Mouse (Mus musculus) liver, embryonic 11.5 days (tissue): ENCODE measurements around the gene Optc. TPM values are rescaled to one million over a fixed set of nuclear protein-coding genes. Genes with fewer than 3 reads are reported as not detected.

Source experiments
- ATAC-seq: fragments of 200-750 bp; cut with Nextera tagmentation; replicated peaks from 2 replicates; pipeline ENCODE4 v1.8.0; 2017; ENCODE audit warnings: moderate number of reproducible peaks, mild to moderate bottlenecking, moderate TSS enrichment, moderate library complexity; ENCODE audit not compliant: low FRiP score
- DNase-seq: peaks from one replicate; pipeline ENCODE4 v3.0.0-alpha.2; 2017; ENCODE audit warnings: low spot score
- H3K27ac ChIP-seq: fragments of 300-500 bp; sonication (generic); 2 replicates; pipeline ENCODE4 v1.5.1; 2014; ENCODE audit warnings: mild to moderate bottlenecking, low read depth, low read length, control low read depth
- H3K27me3 ChIP-seq: fragments of 300-500 bp; sonication (generic); replicated peaks from 2 replicates; pipeline ENCODE4 v1.6.1; 2014; ENCODE audit warnings: low read length, mixed read lengths; ENCODE audit not compliant: control insufficient read depth, insufficient read depth
- H3K36me3 ChIP-seq: fragments of 300-500 bp; sonication (generic); 2 replicates; pipeline ENCODE4 v1.6.1; 2014; ENCODE audit warnings: mild to moderate bottlenecking, low read length, moderate library complexity, mixed read lengths; ENCODE audit not compliant: control insufficient read depth, insufficient read depth
- H3K4me1 ChIP-seq: fragments of 300-500 bp; sonication (generic); replicated peaks from 2 replicates; pipeline ENCODE4 v1.6.1; 2014; ENCODE audit warnings: low read length, mixed read lengths; ENCODE audit not compliant: control insufficient read depth, insufficient read depth
- H3K4me2 ChIP-seq: fragments of 300-500 bp; sonication (generic); 2 replicates; pipeline ENCODE4 v1.6.1; 2014; ENCODE audit warnings: mild to moderate bottlenecking, control low read depth, moderate library complexity
- H3K4me3 ChIP-seq: fragments of 300-500 bp; sonication (generic); 2 replicates; pipeline ENCODE4 v1.5.1; 2014; ENCODE audit warnings: low read depth, low read length, control low read depth
- H3K9ac ChIP-seq: fragments of 300-500 bp; sonication (generic); 2 replicates; pipeline ENCODE4 v1.6.1; 2014; ENCODE audit warnings: low read depth, low read length, control low read depth
- H3K9me3 ChIP-seq: fragments of 300-500 bp; sonication (generic); 2 replicates; pipeline ENCODE4 v1.6.1; 2016; ENCODE audit warnings: low read length, inconsistent platforms, mixed read lengths; ENCODE audit not compliant: control insufficient read depth
- WGBS: fragments of 180-500 bp; shearing (Covaris S2); extraction: QIAGEN DNeasy Blood & Tissue Kit; methylation state at CpG from one replicate; pipeline ENCODE4 v1.1.7; 2014; 5-methylcytosine and 5-hydroxymethylcytosine counted together
- polyA plus RNA-seq: library from polyadenylated mRNA; unstranded; fragments of >200 nt; fragmentation: Nextera tagmentation; extraction: Ambion mirVana; gene quantifications from 2 replicates; pipeline ENCODE4 v1.2.1, GENCODE M21; 2014

The Optc gene
- polyA plus RNA-seq, 1 experiment from 2014 or later: 0.40 TPM

DNA sequence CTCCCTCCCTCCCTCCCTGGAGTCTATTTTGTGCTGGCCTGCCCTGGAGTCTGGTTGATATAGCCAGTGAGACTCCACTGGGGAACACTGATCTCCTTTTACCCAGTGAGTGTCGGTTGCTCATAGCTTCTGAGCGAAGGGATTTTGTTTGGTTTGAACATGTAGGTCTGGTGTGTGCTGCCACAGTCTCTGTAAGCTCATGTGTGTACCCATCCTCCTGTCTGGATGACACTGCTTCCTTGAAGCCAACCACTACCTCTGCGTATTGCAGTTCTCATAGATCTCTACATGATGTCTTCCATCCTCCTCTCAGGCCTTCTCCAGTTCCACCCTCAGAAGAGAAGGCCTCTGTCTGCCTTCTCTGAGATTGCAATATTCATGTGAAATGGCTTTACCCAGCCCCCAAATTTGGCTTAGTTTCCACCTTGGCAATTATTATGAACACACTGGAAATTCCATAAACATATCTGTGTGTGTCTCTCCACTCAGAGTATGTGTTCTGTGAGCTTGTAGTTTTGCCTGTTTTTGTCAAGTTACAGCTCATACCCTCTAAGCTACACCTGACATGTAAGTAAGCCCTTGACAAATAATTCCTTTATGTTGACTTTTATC, 32.8 kb upstream of the Optc start:
- ATAC-seq (no peak), DNase-seq (no peak)
- H3K4me2 ChIP-seq: no peak overlapping the region
- peaks cover 5% of the 10 kb centered on the region; the same call in 1 of the 2 replicates for H3K4me1 ChIP-seq
- no peak overlapping the region for H3K9ac ChIP-seq
- H3K4me3 ChIP-seq: no peak overlapping the region
- 81% methylated on average over 3 of the region's 3 CpGs for WGBS
- 0 out of 2 replicates have a peak, but pooled peaks cover 2% of the 10 kb centered on the region for H3K9me3 ChIP-seq
- H3K36me3 ChIP-seq: no peaks in the 10 kb centered on the region
- no peaks in the 10 kb centered on the region for H3K27me3 ChIP-seq
- H3K27ac ChIP-seq: no peak overlapping the region

GRCm38 (mm10) chr1:133939708-133940107, 31.9 kb upstream of the Optc start:
- ATAC-seq: no peak
- WGBS: 79% methylated on average over 8 of the region's 8 CpGs
- no peaks in the 10 kb centered on the region for H3K27me3 ChIP-seq
- no peak overlapping the region for H3K4me3 ChIP-seq
- no peaks in the 10 kb centered on the region for H3K36me3 ChIP-seq
- H3K9me3 ChIP-seq: 0 out of 2 replicates have a peak, but pooled peaks cover 2% of the 10 kb centered on the region
- no peak for DNase-seq
- no peak overlapping the region for H3K27ac ChIP-seq
- H3K4me1 ChIP-seq: peaks cover 5% of the 10 kb centered on the region; the same call in 1 of the 2 replicates
- H3K9ac ChIP-seq: no peak overlapping the region
- H3K4me2 ChIP-seq: no peak overlapping the region

GRCm38 (mm10) chr1:133936169-133936568, 28.4 kb upstream of the Optc start:
- H3K9ac ChIP-seq: no peak overlapping the region
- DNase-seq (no peak), ATAC-seq (no peak)
- no peaks in the 10 kb centered on the region for H3K27me3 ChIP-seq
- WGBS: 93% methylated on average over 3 of the region's 3 CpGs
- H3K4me3 ChIP-seq: no peak overlapping the region
- 0 out of 2 replicates have a peak, but pooled peaks cover 2% of the 10 kb centered on the region for H3K9me3 ChIP-seq
- no peak overlapping the region for H3K4me2 ChIP-seq
- H3K4me1 ChIP-seq: peaks cover 2% of the 10 kb centered on the region
- H3K36me3 ChIP-seq: no peaks in the 10 kb centered on the region
- no peak overlapping the region for H3K27ac ChIP-seq

- H3K27ac ChIP-seq: no peak overlapping the region
- WGBS: 81% methylated on average over 10 of the region's 10 CpGs
- H3K4me3 ChIP-seq: no peak overlapping the region
- H3K9me3 ChIP-seq: 0 out of 2 replicates have a peak, but pooled peaks cover 2% of the 10 kb centered on the region
- H3K27me3 ChIP-seq: no peaks in the 10 kb centered on the region
- H3K4me1 ChIP-seq: peaks cover 2% of the 10 kb centered on the region; the same call in 1 of the 2 replicates
- no peak overlapping the region for H3K4me2 ChIP-seq
- ATAC-seq: no peak
- no peaks in the 10 kb centered on the region for H3K36me3 ChIP-seq
- DNase-seq: no peak
- H3K9ac ChIP-seq: no peak overlapping the region
Observed at GRCm38 (mm10) chr1:133934354-133934963, 26.7 kb upstream of the Optc start.

DNA sequence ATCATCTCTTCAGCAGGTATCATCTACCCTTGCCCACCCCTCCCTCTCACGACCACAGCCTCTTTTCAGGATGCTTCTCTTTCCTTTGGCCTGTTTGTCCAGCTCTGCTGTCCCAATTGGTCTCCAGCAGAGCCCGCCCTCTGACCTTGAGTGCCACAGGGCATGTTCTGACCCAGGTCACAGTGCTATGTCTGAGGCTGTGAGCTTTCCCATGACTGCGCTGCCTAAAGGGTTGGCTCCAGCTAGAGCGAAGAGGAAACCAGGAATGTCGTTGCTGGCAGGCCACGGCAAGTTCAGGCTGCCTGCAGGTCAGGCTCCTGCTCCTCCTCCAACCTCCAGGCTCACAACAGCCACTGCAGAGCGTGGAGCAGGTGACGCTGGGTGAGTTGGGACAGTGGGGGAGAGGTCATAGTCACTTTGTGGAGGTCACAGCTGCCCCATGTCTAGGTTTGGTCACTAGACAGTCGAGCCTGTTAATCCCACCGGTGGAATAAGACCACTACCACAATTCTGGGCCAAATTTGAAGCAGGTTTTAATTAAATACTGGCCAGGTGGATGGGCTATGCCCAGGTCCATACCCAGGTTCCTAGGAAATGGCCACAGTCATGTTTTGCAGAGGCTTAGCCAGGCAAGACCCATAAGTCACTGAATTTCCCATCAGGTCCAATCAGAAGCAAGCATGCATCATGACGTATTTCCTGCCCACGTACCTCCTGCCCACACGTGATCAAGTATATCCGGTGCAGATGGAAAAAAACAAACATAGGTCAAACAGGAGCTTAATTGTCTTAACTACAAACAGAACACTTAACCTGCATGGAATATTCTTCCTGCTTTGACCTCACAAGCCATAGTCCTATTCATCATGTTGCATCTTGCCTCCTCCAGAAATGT, 25.7 kb upstream of the Optc start:
- DNase-seq (no peak), ATAC-seq (no peak)
- H3K9ac ChIP-seq: no peak overlapping the region
- no peaks in the 10 kb centered on the region for H3K27me3 ChIP-seq
- H3K4me3 ChIP-seq: no peak overlapping the region
- H3K27ac ChIP-seq: no peak overlapping the region
- H3K4me2 ChIP-seq: no peak overlapping the region
- WGBS: 61% methylated on average over 14 of the region's 14 CpGs
- peaks cover 2% of the 10 kb centered on the region; the same call in 1 of the 2 replicates for H3K4me1 ChIP-seq
- 0 out of 2 replicates have a peak, but pooled peaks cover 2% of the 10 kb centered on the region for H3K9me3 ChIP-seq
- H3K36me3 ChIP-seq: no peaks in the 10 kb centered on the region

- H3K9me3 ChIP-seq: no peaks in the 10 kb centered on the region
- WGBS: 50% methylated on average over 3 of the region's 3 CpGs
- no peak overlapping the region for H3K4me2 ChIP-seq
- H3K27me3 ChIP-seq: no peaks in the 10 kb centered on the region
- no peak overlapping the region for H3K9ac ChIP-seq
- H3K4me1 ChIP-seq: peaks cover 2% of the 10 kb centered on the region; the same call in 1 of the 2 replicates
- H3K36me3 ChIP-seq: no peaks in the 10 kb centered on the region
- ATAC-seq (no peak), DNase-seq (no peak)
- no peak overlapping the region for H3K4me3 ChIP-seq
- no peak overlapping the region for H3K27ac ChIP-seq
Observed at GRCm38 (mm10) chr1:133929980-133930379, 22.2 kb upstream of the Optc start.

GRCm38 (mm10) chr1:133925223-133925622, 17.4 kb upstream of the Optc start:
- H3K27ac ChIP-seq: no peak overlapping the region
- no peaks in the 10 kb centered on the region for H3K36me3 ChIP-seq
- no peaks in the 10 kb centered on the region for H3K27me3 ChIP-seq
- H3K4me3 ChIP-seq: no peak overlapping the region
- H3K4me2 ChIP-seq: no peak overlapping the region
- no peak overlapping the region for H3K9ac ChIP-seq
- 85% methylated on average over 3 of the region's 3 CpGs for WGBS
- H3K4me1 ChIP-seq: no peaks in the 10 kb centered on the region
- H3K9me3 ChIP-seq: no peaks in the 10 kb centered on the region
- ATAC-seq (no peak), DNase-seq (no peak)

- no peak overlapping the region for H3K9ac ChIP-seq
- no peaks in the 10 kb centered on the region for H3K4me1 ChIP-seq
- WGBS: 33% methylated on average over 7 of the region's 7 CpGs
- H3K27ac ChIP-seq: no peak overlapping the region
- DNase-seq: no peak
- H3K4me3 ChIP-seq: no peak overlapping the region
- H3K9me3 ChIP-seq: no peaks in the 10 kb centered on the region
- H3K4me2 ChIP-seq: no peak overlapping the region
- H3K27me3 ChIP-seq: 0 out of 2 replicates have a peak, but pooled peaks cover 2% of the 10 kb centered on the region
- H3K36me3 ChIP-seq: no peaks in the 10 kb centered on the region
- 0 out of 2 replicates have a peak, but pooled peaks have one; percentile 45 for ATAC-seq
Observed at GRCm38 (mm10) chr1:133924141-133924875, 16.5 kb upstream of the Optc start.
